Mouse (Mus musculus) frontal cortex, postnatal 36 days (tissue): ENCODE data around the gene Krt88.
A peak's percentile ranks its signal among the peaks of the same experiment; 100 is the strongest.

Experiments
- DNase-seq, 2 experiments: peaks; one replicate each; pipeline ENCODE4 v3.0.0; 2022; ENCODE audit warnings: low spot score in 2 of 2

Gene Krt88

DNA sequence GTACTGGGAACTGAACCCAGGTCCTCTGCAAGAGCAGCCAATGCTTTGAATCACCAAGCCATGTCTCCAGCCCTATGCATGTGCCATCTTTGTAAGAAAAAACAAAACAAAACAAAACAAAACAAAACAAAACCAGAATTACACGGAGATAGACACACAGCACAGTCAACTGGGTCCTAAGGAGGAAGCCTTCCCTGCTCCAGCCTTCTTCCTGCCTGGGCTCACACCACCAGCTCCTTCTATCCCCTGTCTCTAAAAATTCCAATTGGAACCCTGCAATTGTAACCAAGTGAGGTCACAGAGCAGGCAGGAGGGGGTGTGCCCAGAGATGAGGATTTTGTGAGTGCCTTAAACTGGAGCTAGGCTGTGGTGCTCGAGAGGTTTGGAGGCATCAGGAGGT lies at the start of gene Krt88:
Gene Krt88 (plus strand): TSS at position 301 of the 400 bp plus-strand sequence.
- DNase-seq = no peak

DNA sequence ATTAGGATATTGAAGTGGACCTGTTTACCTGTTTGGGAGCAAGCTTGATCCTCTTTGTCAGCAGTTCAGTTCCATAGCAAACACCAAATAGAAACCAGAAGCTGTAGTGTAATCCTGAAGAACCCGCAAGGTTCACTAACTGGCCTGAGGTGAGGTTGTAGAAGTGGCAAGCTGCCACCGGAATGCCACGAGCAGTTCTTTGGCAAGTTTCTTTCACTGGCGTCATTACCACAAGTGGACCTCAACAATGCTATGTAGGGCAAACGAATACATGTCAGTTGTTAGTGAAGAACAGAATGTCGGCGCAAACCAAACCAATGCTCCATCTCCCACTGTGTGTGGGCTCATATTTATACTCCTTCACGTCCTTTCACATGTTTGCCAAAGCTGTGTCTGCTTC lies 49.3 kb upstream of the Krt88 start:
- no peak for DNase-seq

- no peak for DNase-seq
Measured at GRCm38 (mm10) chr15:101410775-101411174, 36.8 kb upstream of the Krt88 start, which contains the start of gene Krt7. TSS of gene Krt7 (plus strand) at chr15:101411043.

DNA sequence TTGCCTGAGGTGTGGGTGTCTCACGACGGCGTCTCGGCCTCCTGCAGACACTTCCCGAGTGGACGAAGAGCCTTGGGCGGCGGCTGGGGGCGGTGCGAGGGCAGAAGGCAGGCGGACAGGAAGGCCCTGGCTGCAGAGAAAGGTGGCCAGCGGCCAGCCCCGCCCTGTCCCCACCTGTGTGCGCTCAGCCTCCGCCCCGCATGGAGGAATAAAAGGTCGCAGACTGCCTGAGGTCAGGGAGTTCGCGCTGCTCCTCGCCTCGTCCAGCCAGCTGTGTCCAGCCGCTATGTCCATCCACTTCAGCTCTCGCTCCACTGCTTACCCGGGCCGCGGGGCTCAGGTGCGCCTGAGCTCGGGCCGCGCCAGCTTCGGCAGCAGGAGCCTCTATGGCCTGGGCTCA lies 35.4 kb upstream of the Krt88 start:
- DNase-seq = no peak

- no peak for DNase-seq
Measured at GRCm38 (mm10) chr15:101413916-101414635, 33.5 kb upstream of the Krt88 start.

GRCm38 (mm10) chr15:101414807-101415565 lies 32.6 kb upstream of the Krt88 start:
- DNase-seq = no peak

DNA sequence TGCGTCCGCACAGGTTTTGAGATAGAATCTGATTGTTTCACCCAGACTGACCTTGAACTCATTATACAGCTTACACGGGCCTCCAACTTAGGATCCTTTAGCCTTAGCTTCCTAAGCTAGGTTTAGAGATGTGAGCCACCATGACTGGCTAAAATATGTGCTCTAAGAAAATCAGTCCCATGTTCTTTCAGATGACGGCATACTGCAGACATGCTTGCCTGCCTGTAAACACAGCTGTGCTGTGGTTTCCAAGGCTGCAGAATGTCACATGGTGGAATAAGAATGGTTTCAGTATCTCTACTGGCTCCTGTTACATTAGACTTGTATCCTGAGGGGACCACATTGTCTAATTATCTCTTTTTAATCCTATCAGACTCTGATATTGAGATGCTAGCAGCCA lies 28.6 kb upstream of the Krt88 start:
- no peak for DNase-seq

GRCm38 (mm10) chr15:101420903-101421302 lies 26.6 kb upstream of the Krt88 start:
- no peak for DNase-seq

GRCm38 (mm10) chr15:101424914-101425313 lies 22.6 kb upstream of the Krt88 start:
- DNase-seq = no peak

DNA sequence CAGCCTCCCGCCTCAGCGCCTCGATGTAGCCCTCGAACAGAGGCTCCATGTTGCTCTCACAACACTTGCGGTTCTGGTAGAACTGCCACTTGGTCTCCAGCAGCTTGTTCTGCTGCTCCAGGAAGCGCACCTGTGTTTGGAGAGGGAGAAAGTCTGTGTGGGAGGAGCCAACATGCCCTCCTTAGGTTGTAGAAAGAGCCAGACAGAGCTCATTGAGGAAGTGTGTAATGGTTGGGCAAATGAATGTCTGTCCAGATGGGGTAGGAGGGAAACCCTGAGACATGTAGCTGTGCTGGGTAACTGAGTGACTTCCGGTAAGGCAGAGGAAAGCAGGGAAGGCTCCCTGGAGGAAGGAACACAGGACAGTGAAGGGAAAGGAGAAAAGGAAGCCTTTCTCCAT lies 10.9 kb upstream of the Krt88 start:
- no peak for DNase-seq

- no peak for DNase-seq
Measured at GRCm38 (mm10) chr15:101438555-101438954, 9.0 kb upstream of the Krt88 start, which contains the start of gene Krt87. TSS of gene Krt87 (minus strand) at chr15:101438804.

DNA sequence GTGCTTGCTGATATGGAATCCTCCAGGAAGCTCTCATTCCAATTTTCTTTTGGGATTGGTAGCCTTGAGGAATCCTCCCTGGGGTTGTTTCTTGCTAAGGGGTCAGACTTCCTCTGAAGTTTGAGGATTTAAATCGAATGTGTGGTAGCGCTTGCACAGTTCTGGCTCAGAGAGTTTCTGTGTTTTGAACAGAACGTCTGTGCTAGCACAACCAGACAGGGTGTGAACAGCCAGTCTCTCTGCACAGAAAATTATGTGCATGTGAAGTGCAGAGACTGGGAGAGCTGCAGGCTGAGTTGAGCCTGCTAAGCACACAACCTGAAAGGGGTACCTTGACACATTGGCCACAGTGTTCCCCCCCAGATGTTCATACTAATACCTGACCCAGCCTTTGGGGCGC lies 6.7 kb upstream of the Krt88 start:
- DNase-seq = peak; percentile 24 to 43

DNA sequence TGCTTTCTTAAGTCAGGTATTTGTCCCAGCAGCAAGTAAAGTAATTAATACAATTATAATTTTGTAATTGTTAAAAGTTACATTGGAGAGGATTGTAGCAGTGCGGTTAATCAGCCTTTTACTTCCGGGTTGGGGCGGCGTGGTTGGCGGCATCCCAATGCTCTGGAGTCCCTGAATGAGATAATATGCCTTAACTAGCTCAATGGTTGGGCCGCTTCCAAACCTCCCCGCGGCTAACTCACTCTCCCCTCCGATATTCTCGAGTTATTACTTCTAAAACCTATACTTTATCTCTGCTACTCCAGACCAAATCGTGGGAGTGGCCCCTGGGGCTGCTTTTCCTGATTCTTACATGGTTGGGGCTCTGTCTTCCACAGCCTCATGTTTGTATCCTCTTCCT lies 972 bp upstream of the Krt88 start:
- DNase-seq = no peak

- DNase-seq = peak; percentile 72 to 77
Measured at GRCm38 (mm10) chr15:101453093-101453736, 5.7 kb downstream of the Krt88 start.

DNA sequence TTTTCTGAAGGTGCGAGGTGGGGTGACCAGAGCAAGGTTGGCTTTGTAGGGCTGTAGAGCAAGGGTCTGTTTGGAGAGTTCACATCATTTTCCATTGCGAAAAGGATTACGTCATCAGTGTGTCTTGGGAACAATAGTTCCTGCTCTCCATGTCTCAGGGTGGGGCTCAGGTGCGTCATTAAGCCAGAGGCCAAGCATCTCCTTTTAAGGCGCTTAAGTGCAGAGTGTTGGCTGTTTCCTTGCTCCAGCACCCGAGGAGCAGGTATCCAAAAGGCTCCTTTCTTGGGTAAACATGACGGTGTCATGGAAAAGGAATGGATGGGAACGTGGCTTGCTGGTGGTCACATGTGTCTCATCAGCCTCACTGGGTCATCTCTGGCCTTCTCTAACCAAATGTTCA lies 7.2 kb downstream of the Krt88 start:
- no peak for DNase-seq

- no peak for DNase-seq
Measured at GRCm38 (mm10) chr15:101455292-101455691, 7.7 kb downstream of the Krt88 start.

GRCm38 (mm10) chr15:101455891-101456290 lies 8.3 kb downstream of the Krt88 start:
- DNase-seq = no peak

GRCm38 (mm10) chr15:101458361-101458930 lies 10.9 kb downstream of the Krt88 start:
- DNase-seq = no peak

DNA sequence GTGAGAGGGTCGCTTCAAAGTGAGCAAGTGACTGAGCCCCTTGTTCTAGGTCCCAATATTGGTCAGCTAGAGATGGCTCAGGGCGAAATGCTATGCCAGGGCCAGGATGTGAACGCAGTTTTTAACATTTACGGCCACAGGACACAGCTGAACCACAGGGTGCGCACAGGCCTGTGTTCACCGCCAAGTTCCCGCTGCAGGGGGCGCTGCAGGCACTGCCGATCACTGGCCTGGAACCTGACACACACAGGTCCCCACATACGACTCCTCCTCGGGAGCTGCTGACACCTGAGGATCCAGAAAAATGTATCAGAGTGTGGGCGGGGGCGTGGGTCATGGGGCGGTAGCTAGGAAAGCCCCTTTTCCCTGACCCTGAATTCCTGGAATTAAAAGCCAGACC lies 11.7 kb downstream of the Krt88 start:
- DNase-seq = no peak

- DNase-seq = no peak
Measured at GRCm38 (mm10) chr15:101463651-101464050, 16.1 kb downstream of the Krt88 start, which contains the start of gene Krt81. TSS of gene Krt81 (minus strand) at chr15:101463751.

DNA sequence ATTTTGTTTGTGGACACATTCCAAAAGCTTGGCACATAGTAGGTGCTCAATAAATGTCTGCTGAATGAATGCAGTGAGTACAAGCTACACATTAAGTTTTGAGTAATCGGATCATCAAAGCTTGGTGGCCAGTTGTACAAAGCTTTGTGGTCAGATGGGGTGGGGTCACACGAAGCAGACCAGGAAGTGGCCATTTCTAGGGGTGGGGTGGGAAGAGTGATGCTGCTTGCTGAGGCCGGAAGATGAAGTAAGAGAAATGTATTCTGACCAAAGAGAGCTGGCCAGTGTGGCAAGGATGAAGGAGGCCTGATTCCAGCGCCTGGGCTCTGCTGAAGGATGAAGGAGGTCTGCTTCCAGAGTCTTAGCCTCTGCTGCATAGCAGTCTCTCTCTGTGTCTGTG lies 21.5 kb downstream of the Krt88 start:
- DNase-seq = no peak

- DNase-seq = no peak
Measured at GRCm38 (mm10) chr15:101472952-101473528, 25.5 kb downstream of the Krt88 start, which contains the start of gene Krt86. TSS of gene Krt86 (plus strand) at chr15:101473478.
